ENCODE assay signal across 9 mouse cellular contexts in the genomic region with DNA sequence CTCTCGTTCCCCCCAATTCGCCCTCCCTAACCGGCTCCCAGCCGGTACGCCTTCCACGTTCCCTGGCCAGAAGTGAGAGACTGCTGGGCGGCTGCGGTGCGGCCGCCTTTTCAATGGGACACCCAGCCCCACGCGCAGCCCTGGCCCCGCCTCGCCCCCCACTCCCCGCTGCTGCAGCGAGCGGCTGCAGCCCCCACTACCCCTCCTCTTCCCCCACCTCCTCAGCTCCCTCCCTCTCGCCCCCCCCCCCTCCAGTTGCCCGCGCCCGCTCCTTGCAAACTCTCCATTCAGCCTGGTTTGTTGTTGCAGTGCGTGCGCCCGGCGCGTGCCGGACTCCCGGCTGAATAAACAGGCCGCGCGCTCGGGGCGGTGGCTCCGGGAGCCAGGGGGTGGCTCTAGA. TPM values are rescaled to one million over a fixed set of nuclear protein-coding genes. Genes with fewer than 3 reads are reported as not detected.
A peak's percentile ranks its signal among the peaks of the same experiment; 100 is the strongest.
DNase-seq lines count a peak whose midpoint lies in the region; ATAC-seq and TF ChIP-seq lines count a peak whose summit lies in the region.
"Had no signal": no experiment of that assay in that cellular context is flagged by ENCODE, and none has a peak within 500 bp of the region (broad histone marks: within the 10 kb centered on the region; RNA-seq: fewer than 3 reads in every experiment).

Gene Ascl1, minus strand, starts transcription at position 85 of the 400 bp plus-strand sequence.

- WGBS in lung, embryonic 15.5 days: under 1% methylated on average over 31 of the region's 34 CpGs
- WGBS in lung, adult 2 months: under 1% methylated on average over 31 of the region's 34 CpGs
- 0% methylated on average over 30 of the region's 34 CpGs for WGBS in hindbrain, embryonic 16.5 days

- H3K36me3 ChIP-seq in lung, embryonic 15.5 days: no peaks in the 10 kb centered on the region
- no peaks in the 10 kb centered on the region for H3K36me3 ChIP-seq in hindbrain, embryonic 16.5 days (ENCODE audit: control insufficient read depth, insufficient read depth, low read length)

- H3K4me2 ChIP-seq in lung, embryonic 15.5 days: peak within 1 kb of the TSS; percentile 99
- H3K4me2 ChIP-seq in hindbrain, embryonic 16.5 days (ENCODE audit: low read length): peak within 1 kb of the TSS; percentile 97

- 0 out of 2 replicates have a peak, but pooled peaks have one; percentile 28 for ATAC-seq in lung, embryonic 15.5 days (ENCODE audit: borderline replicate concordance, extremely low read depth, low FRiP score, low TSS enrichment)
- peak; percentile 61 for ATAC-seq in hindbrain, embryonic 16.5 days

- H3K4me3 ChIP-seq in lung, embryonic 15.5 days: peak within 1 kb of the TSS; percentile 56
- no peak within 1 kb of the TSS for H3K4me3 ChIP-seq in lung, adult 2 months (replicated peaks; ENCODE audit: extremely low read depth, low read depth, low read length)
- peak within 1 kb of the TSS; percentile 79 for H3K4me3 ChIP-seq in hindbrain, embryonic 16.5 days (ENCODE audit: low read length)

- DNase-seq in adrenal gland, postnatal 14 days: peak; percentile 37
- no peak for DNase-seq in adrenal gland, adult 18-20 months (ENCODE audit: low spot score in 2 of 2)
- no peak for DNase-seq in lung, adult 2 months
- DNase-seq in neural tube, embryonic 10.5 days (ENCODE audit: extremely low spot score, low spot score): peak; percentile 75
- DNase-seq in gastrocnemius, postnatal 14 days: no peak
- no peak for DNase-seq in layer of hippocampus, postnatal 14 days (ENCODE audit: low spot score in 2 of 2)

- no peaks in the 10 kb centered on the region for H3K9me3 ChIP-seq in lung, embryonic 15.5 days
- H3K9me3 ChIP-seq in hindbrain, embryonic 16.5 days (ENCODE audit: control insufficient read depth, low read length): no peaks in the 10 kb centered on the region

- TF ChIP-seq POLR2A in lung, adult 2 months (IDR thresholded peaks at IDR 0.05; ENCODE audit: borderline replicate concordance, extremely low read depth, low read depth, low read length): no peak

- peak within 1 kb of the TSS; percentile 34 for H3K9ac ChIP-seq in lung, embryonic 15.5 days
- peak within 1 kb of the TSS; percentile 79 for H3K9ac ChIP-seq in hindbrain, embryonic 16.5 days (ENCODE audit: low read depth, low read length)

- no peak for TF ChIP-seq CTCF in lung, adult 2 months (IDR thresholded peaks at IDR 0.05; ENCODE audit: insufficient read depth, low read length)

- no peak within 1 kb of the TSS for H3K27ac ChIP-seq in lung, embryonic 15.5 days
- peak within 1 kb of the TSS; percentile 86 for H3K27ac ChIP-seq in hindbrain, embryonic 16.5 days (ENCODE audit: low read depth, low read length)

- H3K4me1 ChIP-seq in lung, embryonic 15.5 days: peaks cover 20% of the 10 kb centered on the region; the same call in 1 of the 2 replicates
- H3K4me1 ChIP-seq in lung, adult 2 months (ENCODE audit: control insufficient read depth, insufficient read depth, low read length): no peaks in the 10 kb centered on the region; the same call in 1 of the 2 replicates
- H3K4me1 ChIP-seq in hindbrain, embryonic 16.5 days (ENCODE audit: control insufficient read depth, insufficient read depth, low read depth, low read length): peaks cover 25% of the 10 kb centered on the region

- intact Hi-C loops in gastrocnemius, postnatal 14 days (cut with DNase I; ENCODE audit: low total_unique reads): no loop called here

- H3K27me3 ChIP-seq in lung, embryonic 15.5 days: peaks cover 94% of the 10 kb centered on the region
- no peaks in the 10 kb centered on the region; the same call in 1 of the 2 replicates for H3K27me3 ChIP-seq in hindbrain, embryonic 16.5 days (replicated peaks; ENCODE audit: control insufficient read depth, insufficient read depth, low read length)

RNA-seq across cellular contexts. Expression of gene Ascl1, which starts in this region (rescaled TPM):
- 2.3 TPM in 2 replicates for total RNA-seq in adrenal gland, postnatal 14 days (2021)
- total RNA-seq in adrenal gland, adult 18-20 months (2021): 1 to 10 TPM; 1.3 to 1.6 TPM
- polyA plus RNA-seq in lung, embryonic 15.5 days (2015; fragmentation: Nextera tagmentation; extraction: Ambion mirVana): 2.4 and 3.5 TPM in 2 replicates
- polyA plus RNA-seq in lung, adult 2 months (2012; rRNA removed): 0.98 and 1.5 TPM in 2 replicates
- polyA plus RNA-seq in hindbrain, embryonic 16.5 days (2015; fragmentation: Nextera tagmentation; extraction: Ambion mirVana): 6.3 and 9.6 TPM in 2 replicates
- total RNA-seq in gastrocnemius, postnatal 14 days (2021): not detected
- total RNA-seq in layer of hippocampus, postnatal 14 days (2021): 1 to 10 TPM; 7.3 to 8.0 TPM
- total RNA-seq: common myeloid progenitor, adult 5-6 weeks had no signal

Comparison
In these comparisons a context has a peak if more than half of its experiments do, and no peak if none do; other contexts are left out.
1. DNase-seq: peak in adrenal gland, postnatal 14 days (single experiment) and neural tube, embryonic 10.5 days (single experiment); none in adrenal gland, adult 18-20 months (0 of 2), lung, adult 2 months (single experiment), gastrocnemius, postnatal 14 days (single experiment) and layer of hippocampus, postnatal 14 days (0 of 2).